Mouse (Mus musculus) midbrain, postnatal 0 days (tissue): ENCODE measurements at regions not wholly inside any gene's neighbourhood (a gene's known extent, or its start where the extent isn't known, plus 50 kb on each side); places are given as distances from the start of the nearest gene placed in this dataset.

Experiments used
- ATAC-seq: fragments of 200-750 bp; cut with Nextera tagmentation; 2 replicates; pipeline ENCODE4 v1.8.0; 2017; ENCODE audit warnings: moderate number of reproducible peaks, mild to moderate bottlenecking, moderate TSS enrichment, moderate library complexity; ENCODE audit not compliant: low FRiP score
- DNase-seq: peaks from one replicate; pipeline ENCODE4 v3.0.0-alpha.2; 2015; ENCODE audit warnings: low spot score
- H3K27ac ChIP-seq: fragments of 300-500 bp; sonication (generic); 2 replicates; pipeline ENCODE4 v1.5.1; 2014; ENCODE audit warnings: low read depth, mild to moderate bottlenecking, low read length, mixed read lengths
- H3K27me3 ChIP-seq: fragments of 300-500 bp; sonication (generic); 2 replicates; pipeline ENCODE4 v1.6.1; 2014; ENCODE audit warnings: low read length, control low read depth, mixed read lengths; ENCODE audit not compliant: insufficient read depth
- H3K36me3 ChIP-seq: fragments of 300-500 bp; sonication (generic); 2 replicates; pipeline ENCODE4 v1.6.1; 2014; ENCODE audit warnings: low read length, control low read depth, mixed read lengths; ENCODE audit not compliant: insufficient read depth
- H3K4me1 ChIP-seq: fragments of 300-500 bp; sonication (generic); 2 replicates; pipeline ENCODE4 v1.6.1; 2014; ENCODE audit warnings: mild to moderate bottlenecking, control low read depth, antibody characterized with exemption, low read length, mixed read lengths; ENCODE audit not compliant: insufficient read depth
- H3K4me2 ChIP-seq: fragments of 300-500 bp; sonication (generic); 2 replicates; pipeline ENCODE4 v1.6.1; 2014; ENCODE audit warnings: low read depth, mild to moderate bottlenecking, low read length, mixed read lengths; ENCODE audit not compliant: poor library complexity, severe bottlenecking
- H3K4me3 ChIP-seq: fragments of 300-500 bp; sonication (generic); 2 replicates; pipeline ENCODE4 v1.5.1; 2014; ENCODE audit warnings: low read depth, mild to moderate bottlenecking, low read length, moderate library complexity
- H3K9ac ChIP-seq: fragments of 300-500 bp; sonication (generic); replicated peaks from 2 replicates; pipeline ENCODE4 v1.6.1; 2014; ENCODE audit warnings: mild to moderate bottlenecking, low read length, moderate library complexity, mixed read lengths; ENCODE audit not compliant: poor library complexity, severe bottlenecking
- H3K9me3 ChIP-seq: fragments of 300-500 bp; sonication (generic); 2 replicates; pipeline ENCODE4 v1.6.1; 2016; ENCODE audit warnings: low read length, control low read depth
- CTCF ChIP-seq: IDR thresholded peaks from 2 replicates; pipeline ENCODE4 v1.5.1; 2016; ENCODE audit warnings: antibody characterized with exemption, mild to moderate bottlenecking
- WGBS: fragments of 180-500 bp; shearing (Covaris S2); extraction: QIAGEN DNeasy Blood & Tissue Kit; methylation state at CpG from one replicate; pipeline ENCODE4 v1.1.7; 2014; 5-methylcytosine and 5-hydroxymethylcytosine counted together

DNA sequence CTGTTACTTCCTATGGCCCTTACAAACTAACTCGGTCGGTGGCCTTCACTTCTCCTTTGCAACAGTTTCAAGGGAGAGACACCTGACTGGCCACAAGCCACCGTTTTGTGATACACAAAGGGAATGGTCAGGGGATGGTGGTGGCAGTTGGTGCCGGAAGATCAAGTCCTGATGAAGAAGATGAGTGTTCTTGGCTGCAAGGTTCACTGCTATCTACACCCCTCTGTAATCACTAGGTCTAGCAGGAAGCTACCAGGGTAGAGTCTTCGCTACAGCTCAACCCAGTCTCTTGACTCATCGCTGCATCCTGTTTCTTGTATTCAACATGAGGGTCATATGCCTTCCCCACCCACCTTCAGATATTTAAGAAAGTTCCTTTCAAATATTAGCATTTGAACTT lies 251.5 kb downstream of the Dhx15 start:
- Histone ChIP-seq H3K27ac (no peak overlapping the region), H3K36me3 (no peaks in the 10 kb centered on the region), H3K9ac (no peak overlapping the region), H3K4me3 (no peak overlapping the region), H3K9me3 (no peaks in the 10 kb centered on the region), H3K4me2 (no peak overlapping the region), H3K27me3 (no peaks in the 10 kb centered on the region), H3K4me1 (no peaks in the 10 kb centered on the region)
- DNase-seq (no peak), ATAC-seq (no peak)
- TF ChIP-seq CTCF = no peak
- 96% methylated on average over 6 of the region's 6 CpGs for WGBS

DNA sequence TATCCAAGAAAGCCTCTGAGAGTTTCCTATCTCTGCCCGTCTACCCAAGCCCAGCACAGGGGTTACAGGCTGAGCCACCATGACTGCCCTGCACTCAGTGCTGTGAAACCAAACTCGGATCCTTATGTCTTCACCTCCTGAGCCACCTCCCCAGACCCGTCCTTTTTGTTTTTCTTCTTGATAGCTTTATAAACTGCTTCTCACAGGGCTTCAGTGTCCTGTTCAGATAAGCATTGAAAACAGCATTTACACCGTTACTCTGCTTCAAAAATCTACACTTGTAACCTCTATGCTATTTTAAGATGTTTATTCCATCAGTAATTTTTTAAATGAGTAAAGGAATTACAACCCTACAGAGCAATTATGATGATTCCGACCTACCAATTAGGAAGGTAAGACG lies 253.0 kb downstream of the Dhx15 start:
- H3K4me3 ChIP-seq = no peak overlapping the region
- TF ChIP-seq CTCF = no peak
- WGBS = 92% methylated on average over 6 of the region's 6 CpGs
- ATAC-seq (no peak), DNase-seq (no peak)
- H3K9me3 ChIP-seq = no peaks in the 10 kb centered on the region
- no peaks in the 10 kb centered on the region; the same call in 1 of the 2 replicates for H3K4me1 ChIP-seq
- no peak overlapping the region for H3K9ac ChIP-seq
- no peaks in the 10 kb centered on the region for H3K36me3 ChIP-seq
- H3K27ac ChIP-seq = no peak overlapping the region
- no peaks in the 10 kb centered on the region for H3K27me3 ChIP-seq
- H3K4me2 ChIP-seq = no peak overlapping the region

DNA sequence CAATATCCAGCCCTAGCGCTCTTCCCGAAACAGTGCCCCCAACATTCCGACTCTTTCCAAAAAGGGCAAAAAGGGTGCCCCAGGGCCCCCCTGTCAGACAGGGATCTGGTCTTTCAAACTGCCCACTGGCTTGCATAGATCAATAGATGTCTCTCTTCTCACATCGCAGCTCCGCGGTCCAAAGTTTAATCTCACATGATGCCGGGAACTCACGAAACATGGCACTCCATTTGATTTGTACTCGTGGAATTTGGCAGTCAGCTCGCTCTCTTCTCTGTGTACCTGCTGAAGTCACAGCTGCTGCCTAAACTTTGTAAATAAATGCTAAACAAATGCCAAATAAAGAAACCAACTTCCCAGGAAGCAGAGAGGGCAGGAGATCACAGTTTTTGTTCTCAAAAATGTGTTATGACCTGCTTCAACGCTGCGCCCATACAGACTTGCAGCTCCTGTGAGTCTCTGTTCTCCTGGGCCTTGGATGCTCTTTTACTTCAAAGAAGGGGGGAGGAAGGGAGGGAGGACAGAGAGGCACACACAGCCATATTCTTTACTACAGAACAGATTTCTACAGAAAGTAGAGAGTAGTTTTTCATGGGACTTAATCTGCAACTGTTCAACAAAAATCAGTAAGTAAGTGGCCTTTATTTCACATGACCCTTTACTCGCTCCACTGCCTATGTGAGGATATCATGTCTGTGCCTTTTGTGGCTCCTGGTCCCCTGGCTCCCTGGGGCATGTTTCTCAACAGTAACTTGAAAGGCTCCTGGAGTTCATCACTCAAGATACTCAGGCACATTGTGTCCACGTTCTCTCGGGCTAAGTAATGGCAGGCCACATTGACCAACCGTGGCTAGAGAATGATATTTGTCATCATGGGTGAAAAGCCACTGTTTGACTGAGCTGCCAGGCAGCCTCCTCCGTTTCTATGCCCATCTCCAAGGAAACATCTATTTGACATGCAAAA lies 254.6 kb downstream of the Dhx15 start:
- H3K4me1 ChIP-seq = peaks cover 4% of the 10 kb centered on the region; the same call in 1 of the 2 replicates
- H3K9me3 ChIP-seq = no peaks in the 10 kb centered on the region
- no peak overlapping the region for H3K4me2 ChIP-seq
- no peak overlapping the region for H3K27ac ChIP-seq
- DNase-seq = no peak
- H3K4me3 ChIP-seq = no peak overlapping the region
- WGBS = 69% methylated on average over 17 of the region's 17 CpGs
- no peak for TF ChIP-seq CTCF
- H3K9ac ChIP-seq = no peak overlapping the region
- no peaks in the 10 kb centered on the region for H3K27me3 ChIP-seq
- no peak for ATAC-seq
- no peaks in the 10 kb centered on the region for H3K36me3 ChIP-seq

DNA sequence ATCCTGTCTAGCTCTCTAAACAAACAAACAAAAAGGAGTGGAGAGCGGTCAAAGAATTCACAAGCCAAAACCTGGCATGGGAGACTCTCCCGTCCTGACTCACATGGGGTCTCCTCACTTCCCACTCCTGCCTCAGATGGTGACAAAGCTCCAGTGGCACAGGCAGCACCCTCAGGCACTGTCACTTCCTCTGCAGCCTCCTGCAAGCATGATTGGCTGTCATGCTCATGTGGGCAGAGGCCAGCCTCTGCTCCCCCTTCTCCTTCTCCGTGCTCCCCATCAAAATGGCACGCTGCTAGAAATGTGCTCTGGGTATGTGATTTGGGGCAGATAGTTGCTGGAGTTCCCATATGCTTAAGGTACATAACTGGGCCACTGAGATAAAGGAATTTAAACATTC lies 255.4 kb downstream of the Dhx15 start:
- Histone ChIP-seq H3K27me3 (no peaks in the 10 kb centered on the region), H3K9ac (no peak overlapping the region), H3K4me3 (no peak overlapping the region), H3K27ac (no peak overlapping the region), H3K4me1 (peaks cover 4% of the 10 kb centered on the region; the same call in 1 of the 2 replicates), H3K36me3 (no peaks in the 10 kb centered on the region), H3K4me2 (no peak overlapping the region), H3K9me3 (no peaks in the 10 kb centered on the region)
- TF ChIP-seq CTCF = no peak
- 85% methylated on average over 4 of the region's 4 CpGs for whole genome bisulfite sequencing
- ATAC-seq (no peak), DNase-seq (no peak)

DNA sequence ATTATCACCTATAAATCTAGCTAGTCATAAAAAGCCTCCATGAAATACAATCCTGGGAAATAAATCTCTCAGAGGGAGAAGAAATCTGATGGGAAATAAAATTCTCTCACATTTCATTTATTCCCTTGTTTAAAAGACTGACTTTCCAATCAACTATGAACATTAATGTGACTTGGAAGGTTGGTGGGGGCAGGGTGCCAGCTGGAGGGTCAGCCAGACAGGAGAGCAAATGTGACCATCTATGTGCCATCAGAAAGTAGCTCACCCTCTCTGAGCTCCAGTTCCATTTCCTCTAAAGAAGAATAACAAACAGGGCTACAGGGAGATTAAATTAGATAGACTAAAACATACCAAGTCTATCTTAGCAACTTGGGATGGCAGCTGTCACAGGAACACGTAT lies 257.0 kb downstream of the Dhx15 start:
- 81% methylated on average over 1 of the region's 1 CpGs for WGBS
- H3K4me2 ChIP-seq = no peak overlapping the region
- ATAC-seq (no peak), DNase-seq (no peak)
- H3K4me1 ChIP-seq = peaks cover 9% of the 10 kb centered on the region; the same call in 1 of the 2 replicates
- no peak overlapping the region for H3K27ac ChIP-seq
- TF ChIP-seq CTCF = no peak
- H3K4me3 ChIP-seq = no peak overlapping the region
- H3K9ac ChIP-seq = no peak overlapping the region
- no peaks in the 10 kb centered on the region for H3K27me3 ChIP-seq
- no peaks in the 10 kb centered on the region for H3K9me3 ChIP-seq
- no peaks in the 10 kb centered on the region for H3K36me3 ChIP-seq

DNA sequence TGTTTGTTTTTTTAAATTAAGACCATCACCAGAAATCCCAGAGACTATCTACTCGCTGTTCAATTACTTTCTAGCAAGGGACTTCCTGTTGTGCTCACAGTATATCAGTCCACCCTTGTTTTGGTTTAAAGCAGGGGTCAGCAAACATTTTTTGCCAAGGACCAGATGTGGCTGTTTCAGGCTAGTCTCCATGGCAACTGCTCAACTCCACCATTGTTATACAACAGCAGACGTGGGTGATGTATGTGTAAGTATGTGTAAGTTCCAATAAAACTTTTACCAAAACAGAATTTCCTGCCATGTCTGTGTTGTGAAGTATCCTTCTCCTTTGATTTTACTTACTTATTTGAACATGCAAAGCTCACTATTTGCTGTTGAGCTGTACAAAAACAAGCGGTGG lies 259.9 kb downstream of the Dhx15 start:
- Histone ChIP-seq H3K9ac (no peak overlapping the region), H3K9me3 (no peaks in the 10 kb centered on the region), H3K27ac (no peak overlapping the region), H3K27me3 (no peaks in the 10 kb centered on the region), H3K36me3 (no peaks in the 10 kb centered on the region), H3K4me3 (no peak overlapping the region), H3K4me2 (no peak overlapping the region), H3K4me1 (peaks cover 9% of the 10 kb centered on the region; the same call in 1 of the 2 replicates)
- TF ChIP-seq CTCF = no peak
- DNase-seq = no peak
- ATAC-seq = no peak
- WGBS = 76% methylated on average over 3 of the region's 3 CpGs
